Mouse (Mus musculus): ENCODE results near the gene Vwa7. TPM values are rescaled to one million over a fixed set of nuclear protein-coding genes. Genes with fewer than 3 reads are reported as not detected.

Gene Vwa7
- polyA plus RNA-seq, 1 experiment from 2014 or later: 0.11 TPM

DNA sequence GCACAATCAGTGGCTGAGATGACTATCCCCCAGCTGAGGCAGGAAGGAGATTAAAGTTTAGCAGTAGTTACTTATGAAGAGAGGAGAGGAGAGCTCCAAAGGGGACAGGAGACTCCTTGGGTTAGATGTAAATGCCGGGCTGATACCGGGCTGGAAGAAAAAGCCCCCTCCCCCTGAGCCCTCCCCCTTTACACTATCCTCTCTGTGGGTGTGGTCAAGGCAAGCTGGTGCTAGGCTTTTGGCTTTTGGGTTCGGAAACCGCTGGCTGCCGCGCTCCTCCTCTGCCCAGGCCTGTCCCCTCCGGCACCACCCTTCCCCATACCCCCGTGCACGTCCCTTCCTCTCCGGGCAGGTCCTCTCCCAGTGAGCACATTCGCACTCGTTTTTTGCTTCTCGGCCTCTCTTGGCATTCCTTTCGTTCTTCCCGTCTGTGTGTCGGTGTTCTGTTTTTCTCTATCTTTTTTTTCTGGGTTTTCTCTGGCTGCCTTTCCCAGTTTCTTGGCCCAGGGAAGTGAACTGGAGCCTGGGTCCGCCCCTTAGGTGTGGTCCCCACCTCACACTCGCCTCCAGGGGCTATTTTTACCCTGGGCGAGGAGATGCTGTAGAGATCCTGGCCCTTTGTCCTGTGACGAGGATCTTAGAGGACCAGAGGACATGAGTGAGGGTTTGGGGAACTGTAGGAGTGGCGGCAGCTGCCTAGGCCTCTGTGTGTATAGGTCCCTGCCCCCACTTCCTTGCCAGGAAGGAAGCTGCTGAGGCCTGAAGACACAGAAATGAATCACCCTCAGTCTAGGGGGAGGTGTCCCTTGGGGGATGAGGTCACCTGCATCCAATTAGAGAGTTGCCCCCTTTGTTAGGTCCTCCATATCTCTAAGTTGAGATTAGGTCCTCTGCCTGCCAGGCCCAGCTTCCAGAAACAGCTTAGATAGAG is 35.0 kb downstream of the Vwa7 start:
- Histone ChIP-seq H3K27me3 (replicated peaks; ENCODE audit: control insufficient read depth, insufficient read depth, low read length) (no peaks in the 10 kb centered on the region), H3K9me3 (replicated peaks; ENCODE audit: control insufficient read depth, low read length) (no peaks in the 10 kb centered on the region), H3K4me1 (ENCODE audit: control insufficient read depth, insufficient read depth, low read length) (peaks cover 20% of the 10 kb centered on the region), H3K4me3 (ENCODE audit: low read depth, low read length) (peak overlapping the region; percentile 37), H3K9ac (ENCODE audit: low read length) (peak overlapping the region; percentile 68), H3K4me2 (ENCODE audit: low read length) (peak overlapping the region; percentile 71), H3K27ac (ENCODE audit: low read depth, low read length) (peak overlapping the region; percentile 86), H3K36me3 (ENCODE audit: control insufficient read depth, insufficient read depth, low read length) (peaks cover 34% of the 10 kb centered on the region)
- DNase-seq (ENCODE audit: low spot score) (peak; percentile 70), ATAC-seq (peak; percentile 52)
- 2% methylated on average over 21 of the region's 21 CpGs for whole genome bisulfite sequencing

GRCm38 (mm10) chr17:35052271-35052798 is 36.0 kb downstream of the Vwa7 start:
- H3K4me3 ChIP-seq (ENCODE audit: low read depth, low read length): peak overlapping the region; percentile 37
- peak overlapping the region; percentile 71 for H3K4me2 ChIP-seq (ENCODE audit: low read length)
- 82% methylated on average over 12 of the region's 12 CpGs for WGBS
- DNase-seq (ENCODE audit: low spot score): no peak
- peaks cover 20% of the 10 kb centered on the region for H3K4me1 ChIP-seq (ENCODE audit: control insufficient read depth, insufficient read depth, low read length)
- H3K36me3 ChIP-seq (ENCODE audit: control insufficient read depth, insufficient read depth, low read length): peaks cover 40% of the 10 kb centered on the region
- no peak for ATAC-seq
- H3K27me3 ChIP-seq (replicated peaks; ENCODE audit: control insufficient read depth, insufficient read depth, low read length): no peaks in the 10 kb centered on the region
- H3K9ac ChIP-seq (ENCODE audit: low read length): peak overlapping the region; percentile 68
- H3K9me3 ChIP-seq (replicated peaks; ENCODE audit: control insufficient read depth, low read length): no peaks in the 10 kb centered on the region
- peak overlapping the region; percentile 86 for H3K27ac ChIP-seq (ENCODE audit: low read depth, low read length)

GRCm38 (mm10) chr17:35055691-35056495 is 39.5 kb downstream of the Vwa7 start:
- H3K27me3 ChIP-seq (replicated peaks; ENCODE audit: control insufficient read depth, insufficient read depth, low read length): no peaks in the 10 kb centered on the region
- H3K4me3 ChIP-seq (ENCODE audit: low read depth, low read length): no peak overlapping the region
- DNase-seq (ENCODE audit: low spot score) (no peak), ATAC-seq (no peak)
- no peak overlapping the region for H3K27ac ChIP-seq (ENCODE audit: low read depth, low read length)
- no peak overlapping the region for H3K9ac ChIP-seq (ENCODE audit: low read length)
- no peak overlapping the region for H3K4me2 ChIP-seq (ENCODE audit: low read length)
- H3K4me1 ChIP-seq (ENCODE audit: control insufficient read depth, insufficient read depth, low read length): peaks cover 24% of the 10 kb centered on the region
- no peaks in the 10 kb centered on the region for H3K9me3 ChIP-seq (replicated peaks; ENCODE audit: control insufficient read depth, low read length)
- 95% methylated on average over 7 of the region's 7 CpGs for WGBS
- H3K36me3 ChIP-seq (ENCODE audit: control insufficient read depth, insufficient read depth, low read length): peaks cover 56% of the 10 kb centered on the region

- Histone ChIP-seq H3K4me2 (ENCODE audit: low read length) (no peak overlapping the region), H3K27me3 (replicated peaks; ENCODE audit: control insufficient read depth, insufficient read depth, low read length) (no peaks in the 10 kb centered on the region), H3K9ac (ENCODE audit: low read length) (no peak overlapping the region), H3K9me3 (replicated peaks; ENCODE audit: control insufficient read depth, low read length) (no peaks in the 10 kb centered on the region), H3K4me3 (ENCODE audit: low read depth, low read length) (no peak overlapping the region), H3K27ac (ENCODE audit: low read depth, low read length) (no peak overlapping the region), H3K36me3 (ENCODE audit: control insufficient read depth, insufficient read depth, low read length) (peaks cover 66% of the 10 kb centered on the region), H3K4me1 (ENCODE audit: control insufficient read depth, insufficient read depth, low read length) (peaks cover 16% of the 10 kb centered on the region)
- no peak for ATAC-seq
- 83% methylated on average over 3 of the region's 3 CpGs for WGBS
- DNase-seq (ENCODE audit: low spot score): no peak
Observed at GRCm38 (mm10) chr17:35057090-35057489, 40.7 kb downstream of the Vwa7 start.

GRCm38 (mm10) chr17:35058316-35058715 is 41.9 kb downstream of the Vwa7 start:
- Histone ChIP-seq H3K4me3 (ENCODE audit: low read depth, low read length) (peak overlapping the region; percentile 70; the same call in 1 of the 2 replicates), H3K4me1 (ENCODE audit: control insufficient read depth, insufficient read depth, low read length) (peaks cover 13% of the 10 kb centered on the region), H3K27me3 (replicated peaks; ENCODE audit: control insufficient read depth, insufficient read depth, low read length) (no peaks in the 10 kb centered on the region), H3K36me3 (ENCODE audit: control insufficient read depth, insufficient read depth, low read length) (peaks cover 68% of the 10 kb centered on the region), H3K4me2 (ENCODE audit: low read length) (peak overlapping the region; percentile 94), H3K27ac (ENCODE audit: low read depth, low read length) (peak overlapping the region; percentile 93; the same call in 1 of the 2 replicates), H3K9me3 (replicated peaks; ENCODE audit: control insufficient read depth, low read length) (no peaks in the 10 kb centered on the region), H3K9ac (ENCODE audit: low read length) (peak overlapping the region; percentile 89)
- 75% methylated on average over 9 of the region's 9 CpGs for WGBS
- DNase-seq (ENCODE audit: low spot score) (no peak), ATAC-seq (no peak)

DNA sequence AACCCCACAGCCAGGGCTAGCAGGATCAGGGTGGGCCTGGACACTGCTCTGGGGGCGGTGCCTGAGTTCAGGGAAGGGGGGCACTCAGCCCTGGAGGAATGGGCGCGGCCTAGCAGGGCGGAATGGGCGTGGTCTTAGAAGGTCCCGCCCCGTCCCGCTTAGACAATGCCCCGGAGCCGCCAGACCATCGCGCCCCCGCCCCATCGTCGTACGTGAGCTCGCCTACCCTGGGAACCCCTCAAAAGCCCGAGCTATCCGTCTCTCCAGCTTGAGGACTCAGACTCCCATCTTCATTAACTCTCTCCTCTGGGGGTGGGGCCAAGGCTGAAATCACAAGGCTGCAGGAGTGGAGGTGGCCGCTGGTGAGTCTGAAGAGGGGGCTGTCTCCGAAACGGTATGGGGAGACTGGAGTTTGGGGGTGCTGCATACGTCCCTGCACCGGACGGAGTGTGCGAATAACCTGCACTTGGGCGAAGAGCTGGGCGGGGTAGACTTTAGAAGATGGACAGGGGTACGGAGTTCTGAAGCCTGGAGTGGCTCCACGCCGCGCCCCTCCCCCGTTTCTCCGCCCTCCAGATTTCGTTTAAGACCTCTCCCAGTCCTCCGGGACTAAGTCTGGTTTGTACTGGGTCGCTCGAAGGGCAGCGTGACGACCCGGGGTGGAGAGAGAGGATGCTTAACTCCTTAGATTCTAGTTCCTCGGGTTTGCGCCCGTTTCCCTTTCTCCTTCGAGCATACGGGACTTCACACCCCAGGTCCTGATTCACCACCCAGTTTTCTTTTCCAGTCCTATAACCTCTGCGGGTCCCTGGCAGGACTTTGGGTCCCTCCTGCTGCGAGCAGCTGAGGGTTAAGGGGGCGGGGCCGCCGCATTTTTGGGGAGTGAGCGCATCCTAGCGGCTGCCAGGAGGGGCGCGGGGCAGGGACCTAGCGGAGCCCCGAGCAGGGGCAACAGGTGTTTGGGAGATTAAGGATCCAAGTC is 42.8 kb downstream of the Vwa7 start, which contains the start of gene Ddah2:
Ddah2 (plus strand) TSS at position 125 of the 982 bp plus-strand sequence.
- ATAC-seq (peak; percentile 92), DNase-seq (ENCODE audit: low spot score) (peak; percentile 95)
- H3K4me2 ChIP-seq (ENCODE audit: low read length): peak within 1 kb of the TSS; percentile 94
- peak within 1 kb of the TSS; percentile 93 for H3K27ac ChIP-seq (ENCODE audit: low read depth, low read length)
- H3K9ac ChIP-seq (ENCODE audit: low read length): peak within 1 kb of the TSS; percentile 89
- 0 out of 2 replicates have a peak, but pooled peaks cover 5% of the 10 kb centered on the region for H3K27me3 ChIP-seq (replicated peaks; ENCODE audit: control insufficient read depth, insufficient read depth, low read length)
- peaks cover 13% of the 10 kb centered on the region for H3K4me1 ChIP-seq (ENCODE audit: control insufficient read depth, insufficient read depth, low read length)
- peaks cover 64% of the 10 kb centered on the region for H3K36me3 ChIP-seq (ENCODE audit: control insufficient read depth, insufficient read depth, low read length)
- peak within 1 kb of the TSS; percentile 70 for H3K4me3 ChIP-seq (ENCODE audit: low read depth, low read length)
- under 1% methylated on average over 57 of the region's 57 CpGs for WGBS
- H3K9me3 ChIP-seq (replicated peaks; ENCODE audit: control insufficient read depth, low read length): no peaks in the 10 kb centered on the region

DNA sequence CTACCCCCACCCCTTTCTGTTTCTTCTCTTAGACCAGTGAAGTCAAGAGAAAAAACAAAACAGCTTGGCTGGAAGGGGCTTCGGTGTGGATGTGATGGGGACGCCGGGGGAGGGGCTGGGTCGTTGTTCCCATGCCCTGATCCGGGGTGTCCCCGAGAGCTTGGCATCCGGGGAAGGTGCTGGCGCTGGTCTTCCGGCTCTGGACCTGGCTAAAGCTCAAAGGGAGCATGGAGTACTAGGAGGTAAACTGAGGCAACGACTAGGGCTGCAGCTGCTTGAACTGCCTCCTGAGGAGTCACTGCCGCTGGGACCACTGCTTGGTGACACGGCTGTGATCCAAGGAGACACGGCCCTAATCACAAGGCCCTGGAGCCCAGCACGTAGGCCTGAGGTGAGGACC is 43.7 kb downstream of the Vwa7 start:
- DNase-seq (ENCODE audit: low spot score) (no peak), ATAC-seq (peak; percentile 1; the same call in 1 of the 2 replicates)
- 20% methylated on average over 14 of the region's 14 CpGs for WGBS
- peaks cover 12% of the 10 kb centered on the region for H3K27me3 ChIP-seq (replicated peaks; ENCODE audit: control insufficient read depth, insufficient read depth, low read length)
- H3K4me1 ChIP-seq (ENCODE audit: control insufficient read depth, insufficient read depth, low read length): peaks cover 15% of the 10 kb centered on the region
- H3K27ac ChIP-seq (ENCODE audit: low read depth, low read length): peak overlapping the region; percentile 93; the same call in 1 of the 2 replicates
- H3K9me3 ChIP-seq (replicated peaks; ENCODE audit: control insufficient read depth, low read length): no peaks in the 10 kb centered on the region
- peaks cover 59% of the 10 kb centered on the region for H3K36me3 ChIP-seq (ENCODE audit: control insufficient read depth, insufficient read depth, low read length)
- peak overlapping the region; percentile 89 for H3K9ac ChIP-seq (ENCODE audit: low read length)
- H3K4me3 ChIP-seq (ENCODE audit: low read depth, low read length): peak overlapping the region; percentile 70
- H3K4me2 ChIP-seq (ENCODE audit: low read length): peak overlapping the region; percentile 94

Data from forebrain, embryonic 14.5 days (tissue).